Mouse (Mus musculus) lung, adult 2 months (tissue): ENCODE results near the gene Itgb3.

Source experiments
- CTCF ChIP-seq: fragments of 200-500 bp; IDR thresholded peaks from 2 replicates; pipeline ENCODE4 v1.5.1; 2011; ENCODE audit warnings: mild to moderate bottlenecking, low read length, control low read depth; ENCODE audit not compliant: insufficient read depth
- POLR2A ChIP-seq: fragments of 200-500 bp; IDR thresholded peaks from 2 replicates; pipeline ENCODE4 v1.6.1; 2011; ENCODE audit warnings: low read depth, mild to moderate bottlenecking, control low read depth, low read length, borderline replicate concordance; ENCODE audit errors: extremely low read depth

GRCm38 (mm10) chr11:104664441-104664840 lies 56.6 kb downstream of the Itgb3 start:
- TF ChIP-seq CTCF (no peak), POLR2A (no peak)
